Mouse (Mus musculus) stomach, embryonic 15.5 days (tissue): ENCODE measurements at regions not wholly inside any gene's neighbourhood (a gene's known extent, or its start where the extent isn't known, plus 50 kb on each side); places are given as distances from the start of the nearest gene placed in this dataset.
"Not testable (repeated sequence)": the region's sequence is repeated elsewhere in the genome, so short reads cannot be mapped to it uniquely, and the experiment has no call there.

Experiments
- ATAC-seq: fragments of 200-750 bp; cut with Nextera tagmentation; 2 replicates; pipeline ENCODE4 v1.8.0; 2017; ENCODE audit warnings: low read depth, moderate number of reproducible peaks, moderate TSS enrichment; ENCODE audit not compliant: insufficient read depth, low FRiP score
- H3K27ac ChIP-seq: fragments of 300-500 bp; sonication (generic); 2 replicates; pipeline ENCODE4 v1.5.1; 2015; ENCODE audit warnings: mild to moderate bottlenecking, inconsistent platforms
- H3K27me3 ChIP-seq: fragments of 300-500 bp; sonication (generic); replicated peaks from 2 replicates; pipeline ENCODE4 v1.6.1; 2015; ENCODE audit warnings: inconsistent platforms
- H3K36me3 ChIP-seq: fragments of 300-500 bp; sonication (generic); 2 replicates; pipeline ENCODE4 v1.6.1; 2015; ENCODE audit warnings: inconsistent platforms
- H3K4me1 ChIP-seq: fragments of 300-500 bp; sonication (generic); 2 replicates; pipeline ENCODE4 v1.6.1; 2015; ENCODE audit warnings: inconsistent platforms
- H3K4me2 ChIP-seq: fragments of 300-500 bp; sonication (generic); 2 replicates; pipeline ENCODE4 v1.6.1; 2015; ENCODE audit warnings: mild to moderate bottlenecking, inconsistent platforms
- H3K4me3 ChIP-seq: fragments of 300-500 bp; sonication (generic); replicated peaks from 2 replicates; pipeline ENCODE4 v1.5.1; 2015; ENCODE audit warnings: inconsistent platforms
- H3K9ac ChIP-seq: fragments of 300-500 bp; sonication (generic); 2 replicates; pipeline ENCODE4 v1.6.1; 2015; ENCODE audit warnings: inconsistent platforms
- H3K9me3 ChIP-seq: fragments of 300-500 bp; sonication (generic); 2 replicates; pipeline ENCODE4 v1.6.1; 2016; ENCODE audit warnings: inconsistent platforms
- WGBS: fragments of 180-500 bp; shearing (Covaris S2); methylation state at CpG from one replicate; pipeline ENCODE4 v1.1.7; 2015; 5-methylcytosine and 5-hydroxymethylcytosine counted together

GRCm38 (mm10) chr2:3916365-3916764 is 101.2 kb upstream of the Frmd4a start:
- 85% methylated on average over 3 of the region's 3 CpGs for WGBS
- no peaks in the 10 kb centered on the region for H3K9me3 ChIP-seq
- H3K36me3 ChIP-seq, result no peaks in the 10 kb centered on the region
- no peak overlapping the region for H3K4me3 ChIP-seq
- H3K27ac ChIP-seq, result no peak overlapping the region
- ATAC-seq, result no peak
- no peaks in the 10 kb centered on the region for H3K27me3 ChIP-seq
- H3K4me1 ChIP-seq, result no peaks in the 10 kb centered on the region
- H3K9ac ChIP-seq, result no peak overlapping the region
- H3K4me2 ChIP-seq, result no peak overlapping the region

DNA sequence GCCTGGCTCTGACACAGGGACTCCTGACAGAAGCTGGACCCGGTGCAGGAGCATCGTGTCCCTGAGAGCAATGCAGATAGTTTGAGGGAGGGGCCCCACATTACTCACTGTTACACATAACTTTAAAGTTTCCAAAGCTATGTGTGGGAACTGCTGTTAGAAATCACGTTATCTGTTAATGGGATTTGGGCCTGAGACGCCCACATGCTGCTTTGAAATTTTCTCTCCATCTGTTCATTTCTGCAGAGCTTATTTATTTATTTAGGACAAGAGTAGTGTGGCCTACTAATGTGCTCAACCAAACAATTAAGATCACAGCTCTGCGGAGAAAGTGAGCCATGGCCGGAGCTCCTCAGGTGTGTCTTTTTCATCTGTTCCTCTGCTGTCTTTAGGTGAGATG is 99.4 kb upstream of the Frmd4a start:
- Histone ChIP-seq H3K27me3 (no peaks in the 10 kb centered on the region), H3K9me3 (no peaks in the 10 kb centered on the region), H3K36me3 (no peaks in the 10 kb centered on the region), H3K4me3 (no peak overlapping the region), H3K27ac (no peak overlapping the region), H3K9ac (no peak overlapping the region), H3K4me1 (no peaks in the 10 kb centered on the region), H3K4me2 (no peak overlapping the region)
- 65% methylated on average over 6 of the region's 6 CpGs for WGBS
- no peak for ATAC-seq

DNA sequence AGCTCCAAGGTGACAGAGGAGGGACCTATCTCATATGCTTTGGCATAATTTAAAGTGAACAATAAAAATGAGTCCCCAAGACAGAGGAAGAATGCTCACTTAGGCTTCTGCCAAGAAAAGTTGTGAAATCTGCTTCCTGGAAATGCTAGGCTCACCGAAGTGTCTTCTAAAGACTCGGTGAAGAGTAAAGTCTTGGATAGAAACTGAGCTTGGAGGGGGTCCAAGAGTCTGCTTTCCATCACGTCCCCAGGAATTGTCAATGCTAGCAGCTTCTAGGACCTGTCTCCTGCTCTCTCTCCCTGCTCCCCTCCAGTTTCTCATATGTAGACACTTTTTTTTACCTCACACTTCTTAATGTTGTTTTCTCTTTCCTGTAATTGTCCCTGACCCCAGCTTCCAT is 97.6 kb upstream of the Frmd4a start:
- no peak for ATAC-seq
- no peaks in the 10 kb centered on the region for H3K9me3 ChIP-seq
- WGBS, result 49% methylated on average over 3 of the region's 3 CpGs
- no peak overlapping the region for H3K9ac ChIP-seq
- no peaks in the 10 kb centered on the region for H3K36me3 ChIP-seq
- no peaks in the 10 kb centered on the region for H3K27me3 ChIP-seq
- no peak overlapping the region for H3K27ac ChIP-seq
- H3K4me3 ChIP-seq, result no peak overlapping the region
- no peaks in the 10 kb centered on the region for H3K4me1 ChIP-seq
- H3K4me2 ChIP-seq, result no peak overlapping the region

GRCm38 (mm10) chr2:3921084-3921483 is 96.4 kb upstream of the Frmd4a start:
- not testable (repeated sequence) for H3K36me3 ChIP-seq, H3K4me2 ChIP-seq, H3K9me3 ChIP-seq, ATAC-seq, H3K4me1 ChIP-seq, H3K4me3 ChIP-seq, H3K9ac ChIP-seq, H3K27ac ChIP-seq, H3K27me3 ChIP-seq
- WGBS, result 85% methylated on average over 2 of the region's 2 CpGs

- Histone ChIP-seq H3K9ac (no peak overlapping the region), H3K9me3 (no peaks in the 10 kb centered on the region), H3K27ac (no peak overlapping the region), H3K36me3 (no peaks in the 10 kb centered on the region), H3K27me3 (no peaks in the 10 kb centered on the region), H3K4me3 (no peak overlapping the region), H3K4me2 (no peak overlapping the region), H3K4me1 (no peaks in the 10 kb centered on the region)
- no peak for ATAC-seq
- whole genome bisulfite sequencing, result 89% methylated on average over 4 of the region's 4 CpGs
Measured at GRCm38 (mm10) chr2:3922739-3923138, 94.8 kb upstream of the Frmd4a start.

- H3K36me3 ChIP-seq, result no peaks in the 10 kb centered on the region
- H3K4me1 ChIP-seq, result no peaks in the 10 kb centered on the region
- no peak overlapping the region for H3K4me3 ChIP-seq
- H3K9me3 ChIP-seq, result no peaks in the 10 kb centered on the region
- 76% methylated on average over 6 of the region's 6 CpGs for WGBS
- no peak for ATAC-seq
- no peak overlapping the region for H3K27ac ChIP-seq
- no peaks in the 10 kb centered on the region for H3K27me3 ChIP-seq
- H3K4me2 ChIP-seq, result no peak overlapping the region
- no peak overlapping the region for H3K9ac ChIP-seq
Measured at GRCm38 (mm10) chr2:3924696-3925095, 92.8 kb upstream of the Frmd4a start.

- Histone ChIP-seq H3K27me3 (no peaks in the 10 kb centered on the region), H3K27ac (no peak overlapping the region), H3K9ac (no peak overlapping the region), H3K36me3 (no peaks in the 10 kb centered on the region), H3K4me2 (no peak overlapping the region), H3K4me1 (no peaks in the 10 kb centered on the region), H3K4me3 (no peak overlapping the region), H3K9me3 (no peaks in the 10 kb centered on the region)
- no peak for ATAC-seq
- WGBS, result 88% methylated on average over 3 of the region's 3 CpGs
Measured at GRCm38 (mm10) chr2:3925199-3925598, 92.3 kb upstream of the Frmd4a start.

GRCm38 (mm10) chr2:3926129-3926528 is 91.4 kb upstream of the Frmd4a start:
- Histone ChIP-seq H3K36me3 (no peaks in the 10 kb centered on the region), H3K27me3 (no peaks in the 10 kb centered on the region), H3K9me3 (no peaks in the 10 kb centered on the region), H3K4me3 (no peak overlapping the region), H3K9ac (no peak overlapping the region), H3K4me1 (no peaks in the 10 kb centered on the region), H3K27ac (no peak overlapping the region), H3K4me2 (no peak overlapping the region)
- ATAC-seq, result no peak

DNA sequence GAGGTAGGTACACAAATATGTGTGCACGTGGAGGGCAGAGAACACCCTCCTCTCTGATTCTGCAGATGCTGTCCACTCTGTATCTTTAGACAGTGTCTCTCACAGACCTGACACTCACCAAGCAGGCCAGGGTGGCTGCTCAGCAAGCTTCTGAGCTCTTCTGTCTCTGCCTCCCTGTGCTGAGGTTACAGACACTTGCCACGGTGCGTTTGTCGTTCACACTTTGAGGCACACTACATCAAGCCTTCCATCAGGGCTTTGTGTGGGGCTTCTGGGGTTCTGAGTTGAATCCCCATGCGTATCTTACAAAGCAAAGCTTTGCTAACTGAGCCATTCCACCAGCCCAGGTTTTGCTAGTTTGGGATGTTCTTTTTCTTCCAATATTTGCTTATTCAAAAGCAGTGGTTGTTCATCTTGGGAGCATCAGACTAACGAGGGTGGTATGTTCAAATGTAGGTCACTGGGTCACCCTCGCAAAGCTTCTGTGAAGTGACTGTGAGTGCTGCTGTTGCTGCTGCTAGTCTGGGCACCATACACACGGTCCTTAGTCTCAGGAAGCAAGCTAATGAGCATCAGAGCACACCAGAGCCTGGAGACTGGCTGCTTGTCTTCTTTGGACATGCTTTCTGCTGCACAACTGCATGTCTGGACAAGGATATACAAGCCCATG is 90.2 kb upstream of the Frmd4a start:
- H3K36me3 ChIP-seq, result no peaks in the 10 kb centered on the region
- H3K4me3 ChIP-seq, result no peak overlapping the region
- no peak overlapping the region for H3K9ac ChIP-seq
- H3K4me2 ChIP-seq, result no peak overlapping the region
- ATAC-seq, result no peak
- H3K27ac ChIP-seq, result no peak overlapping the region
- H3K27me3 ChIP-seq, result no peaks in the 10 kb centered on the region
- no peaks in the 10 kb centered on the region for H3K4me1 ChIP-seq
- no peaks in the 10 kb centered on the region for H3K9me3 ChIP-seq
- 64% methylated on average over 8 of the region's 8 CpGs for WGBS

- no peak overlapping the region for H3K27ac ChIP-seq
- no peaks in the 10 kb centered on the region for H3K27me3 ChIP-seq
- H3K36me3 ChIP-seq, result no peaks in the 10 kb centered on the region
- no peak overlapping the region for H3K9ac ChIP-seq
- ATAC-seq, result no peak
- no peaks in the 10 kb centered on the region for H3K9me3 ChIP-seq
- H3K4me1 ChIP-seq, result no peaks in the 10 kb centered on the region
- 87% methylated on average over 4 of the region's 4 CpGs for WGBS
- H3K4me2 ChIP-seq, result no peak overlapping the region
- H3K4me3 ChIP-seq, result no peak overlapping the region
Measured at GRCm38 (mm10) chr2:3927853-3928252, 89.7 kb upstream of the Frmd4a start.

GRCm38 (mm10) chr2:3930650-3931049 is 86.9 kb upstream of the Frmd4a start:
- Histone ChIP-seq H3K9ac (no peak overlapping the region), H3K36me3 (no peaks in the 10 kb centered on the region), H3K4me3 (no peak overlapping the region), H3K27ac (no peak overlapping the region), H3K27me3 (no peaks in the 10 kb centered on the region), H3K9me3 (no peaks in the 10 kb centered on the region), H3K4me2 (no peak overlapping the region), H3K4me1 (no peaks in the 10 kb centered on the region)
- WGBS, result 85% methylated on average over 5 of the region's 5 CpGs
- ATAC-seq, result no peak

DNA sequence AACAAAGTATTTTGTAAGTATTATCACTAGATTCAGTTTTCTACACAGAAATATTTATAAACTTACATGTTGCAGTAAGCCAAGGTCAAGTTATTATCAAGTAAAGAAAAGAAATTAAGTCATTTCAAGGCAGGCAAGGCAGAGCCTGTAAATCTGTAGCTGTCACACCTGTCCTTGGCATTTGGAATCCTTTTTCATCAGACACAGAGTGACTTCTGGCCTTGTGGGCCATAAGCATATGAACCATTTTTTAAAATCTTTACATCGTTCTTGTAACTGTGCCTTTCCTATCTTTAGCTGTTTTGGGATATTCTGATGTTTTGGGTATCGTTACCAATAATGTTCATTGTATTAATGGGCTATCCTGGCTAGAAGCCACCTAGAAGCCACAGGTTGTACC is 76.7 kb upstream of the Frmd4a start:
- WGBS, result 83% methylated on average over 2 of the region's 2 CpGs
- H3K4me1 ChIP-seq, result no peaks in the 10 kb centered on the region
- H3K4me2 ChIP-seq, result no peak overlapping the region
- ATAC-seq, result no peak
- no peaks in the 10 kb centered on the region for H3K27me3 ChIP-seq
- H3K36me3 ChIP-seq, result no peaks in the 10 kb centered on the region
- no peaks in the 10 kb centered on the region for H3K9me3 ChIP-seq
- no peak overlapping the region for H3K9ac ChIP-seq
- H3K4me3 ChIP-seq, result no peak overlapping the region
- H3K27ac ChIP-seq, result no peak overlapping the region

- no peaks in the 10 kb centered on the region for H3K27me3 ChIP-seq
- no peaks in the 10 kb centered on the region for H3K36me3 ChIP-seq
- H3K9me3 ChIP-seq, result no peaks in the 10 kb centered on the region
- WGBS, result 80% methylated on average over 1 of the region's 1 CpGs
- no peaks in the 10 kb centered on the region for H3K4me1 ChIP-seq
- H3K9ac ChIP-seq, result no peak overlapping the region
- no peak overlapping the region for H3K27ac ChIP-seq
- no peak for ATAC-seq
- no peak overlapping the region for H3K4me2 ChIP-seq
- no peak overlapping the region for H3K4me3 ChIP-seq
Measured at GRCm38 (mm10) chr2:3941496-3941895, 76.0 kb upstream of the Frmd4a start.
